Comparison of ENCODE assay signal across 13 mouse cellular contexts in the genomic region with DNA sequence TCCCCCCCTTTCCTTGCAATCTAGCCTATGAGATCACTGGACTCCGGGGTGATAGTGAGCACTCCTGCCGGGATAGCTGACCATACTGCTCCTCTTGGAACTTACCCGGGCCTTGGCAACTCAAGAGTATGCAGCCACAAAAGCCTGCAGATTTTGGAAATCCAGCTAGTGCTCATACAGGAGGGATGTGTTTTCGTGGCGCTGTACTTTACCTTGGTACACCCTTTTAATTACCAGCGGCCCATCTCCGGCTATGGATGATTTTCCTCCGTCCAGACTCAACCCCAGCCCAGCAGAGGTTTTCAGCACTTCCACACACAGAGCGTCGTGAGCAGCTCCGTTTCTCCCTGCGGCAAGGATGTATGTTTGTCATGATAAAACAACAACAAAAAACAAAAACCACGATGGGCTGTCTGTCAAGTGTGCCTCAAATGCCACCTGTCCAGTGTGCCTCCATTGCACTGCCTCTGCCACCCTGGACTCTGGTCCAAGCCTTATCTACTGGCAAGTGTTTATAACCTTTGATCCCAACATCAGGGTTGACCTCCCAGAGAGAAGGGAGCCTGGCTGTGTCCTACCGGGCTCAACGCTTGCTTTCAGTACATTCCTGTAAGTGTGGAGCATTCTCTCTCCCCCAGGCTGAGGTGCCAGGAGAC. TPM values are rescaled to one million over a fixed set of nuclear protein-coding genes. Genes with fewer than 3 reads are reported as not detected.
A peak's percentile ranks its signal among the peaks of the same experiment; 100 is the strongest.
DNase-seq lines count a peak whose midpoint lies in the region; ATAC-seq and TF ChIP-seq lines count a peak whose summit lies in the region.
"Had no signal": no experiment of that assay in that cellular context is flagged by ENCODE, and none has a peak within 500 bp of the region (broad histone marks: within the 10 kb centered on the region; RNA-seq: fewer than 3 reads in every experiment).

No protein-coding gene starts in this region.

- TF ChIP-seq POLR2A in small intestine, adult 2 months (IDR thresholded peaks at IDR 0.05; ENCODE audit: low read depth, low read length) = no peak

- no peak for ATAC-seq in liver, embryonic 12.5 days
- no peak for ATAC-seq in liver, embryonic 11.5 days (replicated peaks; ENCODE audit: low FRiP score)
- ATAC-seq in hindbrain, embryonic 15.5 days (ENCODE audit: low FRiP score, low read depth) = peak; percentile 1; the same call in 1 of the 2 replicates
- peak; percentile 5 for ATAC-seq in midbrain, embryonic 11.5 days (ENCODE audit: low FRiP score)

- TF ChIP-seq CTCF in small intestine, adult 2 months (IDR thresholded peaks at IDR 0.05; ENCODE audit: extremely low read depth, insufficient read length, insufficient replicate concordance, low read depth, low read length) = no peak

- H3K36me3 ChIP-seq in liver, embryonic 12.5 days = peaks cover 12% of the 10 kb centered on the region; the same call in 1 of the 2 replicates
- peaks cover 5% of the 10 kb centered on the region for H3K36me3 ChIP-seq in liver, embryonic 11.5 days (ENCODE audit: control insufficient read depth, insufficient read depth, low read length)
- 0 out of 2 replicates have a peak, but pooled peaks cover 4% of the 10 kb centered on the region for H3K36me3 ChIP-seq in hindbrain, embryonic 15.5 days
- no peaks in the 10 kb centered on the region for H3K36me3 ChIP-seq in midbrain, embryonic 11.5 days (ENCODE audit: control insufficient read depth, insufficient read depth, low read length)
- peaks cover 7% of the 10 kb centered on the region for H3K36me3 ChIP-seq in small intestine, adult 2 months (ENCODE audit: control insufficient read depth, insufficient read depth, low read length)

- no peak overlapping the region for H3K4me2 ChIP-seq in liver, embryonic 12.5 days
- no peak overlapping the region for H3K4me2 ChIP-seq in liver, embryonic 11.5 days
- no peak overlapping the region for H3K4me2 ChIP-seq in hindbrain, embryonic 15.5 days
- no peak overlapping the region for H3K4me2 ChIP-seq in midbrain, embryonic 11.5 days
- H3K4me2 ChIP-seq: kidney, embryonic 15.5 days; lung, embryonic 14.5 days had no signal

- WGBS in liver, embryonic 12.5 days (ENCODE audit: insufficient replicate concordance) = 64% methylated on average over 15 of the region's 15 CpGs
- WGBS in liver, embryonic 11.5 days = 74% methylated on average over 15 of the region's 15 CpGs
- WGBS in hindbrain, embryonic 15.5 days = 55% methylated on average over 15 of the region's 15 CpGs
- 80% methylated on average over 15 of the region's 15 CpGs for WGBS in midbrain, embryonic 11.5 days
- WGBS in small intestine, adult 2 months = 62% methylated on average over 15 of the region's 15 CpGs

- peak overlapping the region; percentile 32 for H3K27ac ChIP-seq in liver, embryonic 12.5 days
- no peak overlapping the region for H3K27ac ChIP-seq in liver, embryonic 11.5 days (ENCODE audit: low read depth, low read length)
- peak overlapping the region; percentile 85 for H3K27ac ChIP-seq in hindbrain, embryonic 15.5 days (replicated peaks)
- no peak overlapping the region for H3K27ac ChIP-seq in midbrain, embryonic 11.5 days (ENCODE audit: low read depth, low read length)
- peak overlapping the region; percentile 79 for H3K27ac ChIP-seq in small intestine, adult 2 months (ENCODE audit: insufficient read depth, low read depth, low read length)
- H3K27ac ChIP-seq: kidney, embryonic 15.5 days had no signal

- H3K27me3 ChIP-seq in liver, embryonic 12.5 days (replicated peaks) = no peaks in the 10 kb centered on the region
- no peaks in the 10 kb centered on the region for H3K27me3 ChIP-seq in liver, embryonic 11.5 days (replicated peaks; ENCODE audit: control insufficient read depth, insufficient read depth, low read length)
- no peaks in the 10 kb centered on the region for H3K27me3 ChIP-seq in hindbrain, embryonic 15.5 days
- no peaks in the 10 kb centered on the region for H3K27me3 ChIP-seq in midbrain, embryonic 11.5 days (ENCODE audit: control insufficient read depth, insufficient read depth, low read length)
- H3K27me3 ChIP-seq in small intestine, adult 2 months (ENCODE audit: control insufficient read depth, insufficient read depth, low read length) = no peaks in the 10 kb centered on the region
- H3K27me3 ChIP-seq: kidney, embryonic 15.5 days had no signal

- no peak for DNase-seq in liver, embryonic 11.5 days (ENCODE audit: low spot score)
- DNase-seq in midbrain, embryonic 11.5 days (ENCODE audit: low spot score, missing footprints) = peak; percentile 51
- no peak for DNase-seq in urinary bladder, postnatal 36 days (ENCODE audit: low spot score in 2 of 2)
- no peak for DNase-seq in right cerebral cortex, postnatal 10 days (ENCODE audit: low spot score in 2 of 2)
- no peak for DNase-seq in embryo, embryonic 9.5 days (ENCODE audit: extremely low spot score)
- DNase-seq: adrenal gland, postnatal 25 days; heart, postnatal 4 days; lung, embryonic 14.5 days; thymus, postnatal 14 days had no signal

- no peak overlapping the region for H3K4me3 ChIP-seq in liver, embryonic 12.5 days
- H3K4me3 ChIP-seq in liver, embryonic 11.5 days (ENCODE audit: low read depth, low read length) = no peak overlapping the region
- H3K4me3 ChIP-seq in hindbrain, embryonic 15.5 days = no peak overlapping the region
- H3K4me3 ChIP-seq in midbrain, embryonic 11.5 days (ENCODE audit: low read depth, low read length) = no peak overlapping the region
- peak overlapping the region; percentile 32; the same call in 1 of the 2 replicates for H3K4me3 ChIP-seq in small intestine, adult 2 months (ENCODE audit: low read depth, low read length)
- H3K4me3 ChIP-seq: kidney, embryonic 15.5 days had no signal

- peaks cover 34% of the 10 kb centered on the region for H3K4me1 ChIP-seq in liver, embryonic 12.5 days
- H3K4me1 ChIP-seq in liver, embryonic 11.5 days (replicated peaks; ENCODE audit: control insufficient read depth, insufficient read depth, low read length) = peaks cover 26% of the 10 kb centered on the region
- peaks cover 31% of the 10 kb centered on the region for H3K4me1 ChIP-seq in hindbrain, embryonic 15.5 days (replicated peaks)
- peaks cover 13% of the 10 kb centered on the region; the same call in 1 of the 2 replicates for H3K4me1 ChIP-seq in midbrain, embryonic 11.5 days (ENCODE audit: control insufficient read depth, insufficient read depth, low read length)
- peaks cover 21% of the 10 kb centered on the region for H3K4me1 ChIP-seq in small intestine, adult 2 months (ENCODE audit: control insufficient read depth, insufficient read depth, insufficient read length, low read length)

- H3K9me3 ChIP-seq in liver, embryonic 12.5 days (replicated peaks) = no peaks in the 10 kb centered on the region
- H3K9me3 ChIP-seq in liver, embryonic 11.5 days (ENCODE audit: control insufficient read depth, low read length) = no peaks in the 10 kb centered on the region
- H3K9me3 ChIP-seq in hindbrain, embryonic 15.5 days = no peaks in the 10 kb centered on the region
- no peaks in the 10 kb centered on the region for H3K9me3 ChIP-seq in midbrain, embryonic 11.5 days (ENCODE audit: control insufficient read depth, low read length)
- H3K9me3 ChIP-seq: kidney, embryonic 15.5 days had no signal

- no peak overlapping the region for H3K9ac ChIP-seq in liver, embryonic 12.5 days
- H3K9ac ChIP-seq in liver, embryonic 11.5 days (ENCODE audit: low read depth, low read length) = no peak overlapping the region
- no peak overlapping the region for H3K9ac ChIP-seq in hindbrain, embryonic 15.5 days
- no peak overlapping the region for H3K9ac ChIP-seq in midbrain, embryonic 11.5 days (ENCODE audit: low read length)
- H3K9ac ChIP-seq: kidney, embryonic 15.5 days; lung, embryonic 14.5 days had no signal

RNA-seq across cellular contexts. Expression of gene 1810049J17Rik, which starts 43.8 kb away (rescaled TPM):
- 1.2 and 1.9 TPM in 2 replicates for polyA plus RNA-seq in liver, embryonic 12.5 days (2016; fragmentation: Nextera tagmentation; extraction: Ambion mirVana)
- 0.58 and 1.3 TPM in 2 replicates for polyA plus RNA-seq in liver, embryonic 11.5 days (2014; fragmentation: Nextera tagmentation; extraction: Ambion mirVana)
- 0.82 and 1.2 TPM in 2 replicates for polyA plus RNA-seq in hindbrain, embryonic 15.5 days (2015; fragmentation: Nextera tagmentation; extraction: Ambion mirVana)
- 0.94 and 2.5 TPM in 2 replicates for polyA plus RNA-seq in midbrain, embryonic 11.5 days (2014; fragmentation: Nextera tagmentation; extraction: Ambion mirVana)
- polyA plus RNA-seq in small intestine, adult 2 months (2012; rRNA removed) = not detected in 2 replicates
- polyA plus RNA-seq: kidney, embryonic 15.5 days had no signal

RNA-seq across cellular contexts. Expression of gene Golph3, which starts 44.3 kb away (rescaled TPM):
- polyA plus RNA-seq in liver, embryonic 12.5 days (2016; fragmentation: Nextera tagmentation; extraction: Ambion mirVana) = 79.8 and 82.7 TPM in 2 replicates
- 93.0 and 107 TPM in 2 replicates for polyA plus RNA-seq in liver, embryonic 11.5 days (2014; fragmentation: Nextera tagmentation; extraction: Ambion mirVana)
- 69.9 and 71.4 TPM in 2 replicates for polyA plus RNA-seq in hindbrain, embryonic 15.5 days (2015; fragmentation: Nextera tagmentation; extraction: Ambion mirVana)
- 114 and 118 TPM in 2 replicates for polyA plus RNA-seq in midbrain, embryonic 11.5 days (2014; fragmentation: Nextera tagmentation; extraction: Ambion mirVana)
- 64.4 and 103 TPM in 2 replicates for polyA plus RNA-seq in small intestine, adult 2 months (2012; rRNA removed)

Comparison
In these comparisons a context has a peak if more than half of its experiments do, and no peak if none do; other contexts are left out.
1. H3K27ac ChIP-seq: peak in liver, embryonic 12.5 days (single experiment), hindbrain, embryonic 15.5 days (single experiment) and small intestine, adult 2 months (single experiment); none in liver, embryonic 11.5 days (single experiment) and midbrain, embryonic 11.5 days (single experiment).
2. ATAC-seq: peak in hindbrain, embryonic 15.5 days (single experiment) and midbrain, embryonic 11.5 days (single experiment); none in liver, embryonic 12.5 days (single experiment) and liver, embryonic 11.5 days (single experiment).